Mouse (Mus musculus) forebrain, embryonic 16.5 days (tissue): ENCODE measurements around the gene Azin2. TPM values are rescaled to one million over a fixed set of nuclear protein-coding genes. Genes with fewer than 3 reads are reported as not detected.
A peak's percentile ranks its signal among the peaks of the same experiment; 100 is the strongest.

Experiments
- ATAC-seq: fragments of 200-750 bp; cut with Nextera tagmentation; 2 replicates; pipeline ENCODE4 v1.8.0; 2017; ENCODE audit warnings: mild to moderate bottlenecking, moderate library complexity
- H3K27ac ChIP-seq: fragments of 300-500 bp; sonication (generic); 2 replicates; pipeline ENCODE4 v1.5.1; 2014; ENCODE audit warnings: low read length, control low read depth
- H3K27me3 ChIP-seq: fragments of 300-500 bp; sonication (generic); replicated peaks from 2 replicates; pipeline ENCODE4 v1.6.1; 2014; ENCODE audit warnings: low read length; ENCODE audit not compliant: control insufficient read depth, insufficient read depth
- H3K36me3 ChIP-seq: fragments of 300-500 bp; sonication (generic); 2 replicates; pipeline ENCODE4 v1.6.1; 2014; ENCODE audit not compliant: control insufficient read depth, insufficient read depth
- H3K4me1 ChIP-seq: fragments of 300-500 bp; sonication (generic); replicated peaks from 2 replicates; pipeline ENCODE4 v1.6.1; 2014; ENCODE audit warnings: low read length; ENCODE audit not compliant: control insufficient read depth, insufficient read depth
- H3K4me2 ChIP-seq: fragments of 300-500 bp; sonication (generic); 2 replicates; pipeline ENCODE4 v1.6.1; 2014; ENCODE audit warnings: mild to moderate bottlenecking, low read length, control low read depth
- H3K4me3 ChIP-seq: fragments of 300-500 bp; sonication (generic); replicated peaks from 2 replicates; pipeline ENCODE4 v1.5.1; 2014; ENCODE audit warnings: mild to moderate bottlenecking, low read length, control low read depth
- H3K9ac ChIP-seq: fragments of 300-500 bp; sonication (generic); replicated peaks from 2 replicates; pipeline ENCODE4 v1.6.1; 2014; ENCODE audit warnings: low read depth, low read length, control low read depth
- H3K9me3 ChIP-seq: fragments of 300-500 bp; sonication (generic); 2 replicates; pipeline ENCODE4 v1.6.1; 2016; ENCODE audit warnings: low read length; ENCODE audit not compliant: control insufficient read depth
- WGBS: fragments of 180-500 bp; shearing (Covaris S2); extraction: QIAGEN DNeasy Blood & Tissue Kit; methylation state at CpG from one replicate; pipeline ENCODE4 v1.1.7; 2014; 5-methylcytosine and 5-hydroxymethylcytosine counted together
- polyA plus RNA-seq: library from polyadenylated mRNA; unstranded; fragments of >200 nt; fragmentation: Nextera tagmentation; extraction: Ambion mirVana; gene quantifications from 2 replicates; pipeline ENCODE4 v1.2.1, GENCODE M21; 2015

The Azin2 gene
- polyA plus RNA-seq, 1 experiment from 2014 or later = 10.3 TPM

- no peak overlapping the region for H3K4me3 ChIP-seq
- no peaks in the 10 kb centered on the region for H3K36me3 ChIP-seq
- H3K4me2 ChIP-seq = no peak overlapping the region
- no peak overlapping the region for H3K9ac ChIP-seq
- H3K4me1 ChIP-seq = peaks cover 16% of the 10 kb centered on the region
- no peaks in the 10 kb centered on the region for H3K27me3 ChIP-seq
- WGBS = 69% methylated on average over 18 of the region's 18 CpGs
- H3K27ac ChIP-seq = no peak overlapping the region
- ATAC-seq = no peak
- no peaks in the 10 kb centered on the region for H3K9me3 ChIP-seq
Measured at GRCm38 (mm10) chr4:128969607-128970416, 7.6 kb upstream of the Azin2 start.

- H3K4me1 ChIP-seq = peaks cover 16% of the 10 kb centered on the region
- H3K27me3 ChIP-seq = no peaks in the 10 kb centered on the region
Measured at GRCm38 (mm10) chr4:128969081-128969480, 6.8 kb upstream of the Azin2 start.

GRCm38 (mm10) chr4:128966751-128967150, 4.5 kb upstream of the Azin2 start:
- peak overlapping the region; percentile 25; the same call in 1 of the 2 replicates for H3K9ac ChIP-seq
- H3K4me3 ChIP-seq = no peak overlapping the region
- no peaks in the 10 kb centered on the region for H3K9me3 ChIP-seq
- H3K4me1 ChIP-seq = peaks cover 23% of the 10 kb centered on the region
- 5% methylated on average over 7 of the region's 7 CpGs for WGBS
- peak overlapping the region; percentile 81 for H3K27ac ChIP-seq
- no peaks in the 10 kb centered on the region for H3K27me3 ChIP-seq
- peak overlapping the region; percentile 23; the same call in 1 of the 2 replicates for H3K4me2 ChIP-seq
- ATAC-seq = peak; percentile 37
- no peaks in the 10 kb centered on the region for H3K36me3 ChIP-seq

More at GRCm38 (mm10) chr4:128969081-128969480, 6.8 kb upstream of the Azin2 start:
- 75% methylated on average over 5 of the region's 5 CpGs for WGBS
- H3K4me3 ChIP-seq = no peak overlapping the region
- no peak overlapping the region for H3K27ac ChIP-seq
- H3K9me3 ChIP-seq = no peaks in the 10 kb centered on the region
- ATAC-seq = no peak
- H3K9ac ChIP-seq = no peak overlapping the region
- no peak overlapping the region for H3K4me2 ChIP-seq
- no peaks in the 10 kb centered on the region for H3K36me3 ChIP-seq

DNA sequence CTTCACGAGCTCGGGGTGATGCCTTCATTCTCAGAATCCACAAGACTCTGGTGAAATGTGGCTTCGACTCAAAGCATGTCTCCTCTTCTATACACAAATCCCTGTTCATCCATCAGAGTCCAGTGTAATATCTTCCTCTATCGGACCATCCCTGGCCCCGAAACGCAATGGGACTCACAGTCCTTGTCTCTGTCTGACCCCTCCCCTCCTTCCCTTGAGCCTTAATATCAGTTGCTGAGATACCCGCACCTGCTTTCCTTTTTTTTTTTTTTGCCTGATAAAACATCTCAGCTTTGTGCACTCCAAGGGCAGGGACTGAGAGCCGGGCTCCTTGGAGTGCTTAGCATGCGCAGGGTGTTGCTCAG, 666 bp upstream of the Azin2 start:
- no peaks in the 10 kb centered on the region for H3K27me3 ChIP-seq
- ATAC-seq = no peak
- H3K9me3 ChIP-seq = no peaks in the 10 kb centered on the region
- H3K9ac ChIP-seq = peak overlapping the region; percentile 58
- peak overlapping the region; percentile 94 for H3K4me2 ChIP-seq
- WGBS = 4% methylated on average over 9 of the region's 9 CpGs
- peak overlapping the region; percentile 50 for H3K4me3 ChIP-seq
- H3K36me3 ChIP-seq = no peaks in the 10 kb centered on the region
- H3K27ac ChIP-seq = no peak overlapping the region
- peaks cover 36% of the 10 kb centered on the region for H3K4me1 ChIP-seq

DNA sequence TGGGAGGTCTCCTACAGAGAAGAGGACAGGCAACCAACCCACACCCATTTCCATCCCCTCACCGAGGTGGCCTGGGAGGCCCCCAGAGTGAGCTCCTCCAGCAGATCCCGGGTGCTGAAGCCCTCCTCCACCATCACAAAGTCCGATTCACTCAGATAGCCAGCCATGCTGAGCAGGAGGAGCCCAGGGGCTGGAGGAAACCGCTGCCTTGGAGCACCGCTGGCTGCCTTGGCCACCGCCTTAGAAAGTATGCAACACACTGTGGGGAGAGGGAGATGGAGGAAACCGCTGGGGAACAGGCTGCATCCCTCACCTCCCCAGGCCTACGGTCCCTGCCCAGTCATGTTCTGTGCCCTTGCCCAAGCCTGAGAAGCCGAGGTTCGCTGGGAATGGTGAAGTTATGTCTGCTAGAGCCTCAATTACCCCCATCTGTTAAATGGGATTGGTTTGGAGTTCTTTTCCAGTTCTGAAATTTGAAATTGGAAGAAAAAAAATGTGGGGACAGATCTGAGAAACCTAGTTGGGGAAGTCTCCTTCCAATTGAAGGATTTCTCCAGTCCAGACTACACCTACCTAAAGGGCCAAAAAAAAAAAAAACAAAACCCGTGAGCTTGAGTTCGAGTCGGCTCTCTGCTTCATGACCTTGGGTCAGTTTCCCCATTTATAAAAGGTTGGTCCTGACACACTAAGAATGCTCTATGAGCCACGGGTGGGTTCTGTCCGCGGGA, 777 bp downstream of the Azin2 start:
- no peaks in the 10 kb centered on the region for H3K36me3 ChIP-seq
- H3K27ac ChIP-seq = no peak overlapping the region
- no peak for ATAC-seq
- H3K9me3 ChIP-seq = no peaks in the 10 kb centered on the region
- H3K9ac ChIP-seq = peak overlapping the region; percentile 58
- peaks cover 28% of the 10 kb centered on the region for H3K4me1 ChIP-seq
- peak overlapping the region; percentile 94 for H3K4me2 ChIP-seq
- WGBS = 8% methylated on average over 16 of the region's 16 CpGs
- H3K4me3 ChIP-seq = peak overlapping the region; percentile 50
- H3K27me3 ChIP-seq = no peaks in the 10 kb centered on the region

GRCm38 (mm10) chr4:128959676-128960075, 2.6 kb downstream of the Azin2 start:
- H3K4me2 ChIP-seq = no peak overlapping the region
- 87% methylated on average over 17 of the region's 17 CpGs for WGBS
- H3K27me3 ChIP-seq = no peaks in the 10 kb centered on the region
- H3K36me3 ChIP-seq = no peaks in the 10 kb centered on the region
- H3K4me1 ChIP-seq = peaks cover 32% of the 10 kb centered on the region
- H3K27ac ChIP-seq = no peak overlapping the region
- no peak overlapping the region for H3K4me3 ChIP-seq
- ATAC-seq = no peak
- H3K9me3 ChIP-seq = no peaks in the 10 kb centered on the region
- H3K9ac ChIP-seq = no peak overlapping the region

DNA sequence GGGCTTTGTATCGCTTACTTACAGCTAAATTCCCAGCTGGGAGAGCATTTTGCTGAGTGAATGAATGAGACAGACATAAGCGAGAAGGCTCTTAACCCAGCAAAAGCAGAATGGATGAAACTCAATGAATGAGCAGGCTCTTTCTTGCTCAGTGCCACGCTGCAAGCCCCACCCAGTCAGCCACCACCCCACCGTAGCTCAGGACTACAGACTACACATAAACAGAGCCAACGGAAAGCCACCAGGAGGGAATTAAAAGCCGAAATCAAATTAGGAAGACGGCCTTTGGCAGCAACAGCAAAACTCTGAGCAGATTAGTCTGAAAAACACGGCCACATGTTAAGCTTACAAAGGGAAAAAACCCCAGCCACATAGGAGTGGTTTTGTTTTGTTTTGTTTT, 3.4 kb downstream of the Azin2 start:
- peaks cover 32% of the 10 kb centered on the region for H3K4me1 ChIP-seq

DNA sequence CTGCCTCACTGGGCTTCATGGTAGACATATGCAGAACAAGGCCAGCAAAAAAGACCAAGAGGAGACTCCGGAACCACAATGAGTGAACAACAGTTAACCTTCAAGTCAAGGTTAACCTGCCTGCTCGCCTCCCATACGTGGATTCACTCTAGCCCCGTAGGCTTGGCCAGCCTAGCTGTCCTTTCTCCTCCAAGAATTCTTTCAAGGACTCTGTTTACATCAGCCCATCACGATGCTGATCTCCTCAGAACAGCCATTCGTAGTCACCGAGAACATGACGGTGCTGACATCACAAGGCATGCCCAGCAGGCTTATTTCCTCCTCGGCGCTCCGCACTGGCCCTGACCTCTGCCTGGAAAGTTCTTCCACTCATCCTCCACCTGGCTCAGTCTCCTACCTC, 4.1 kb downstream of the Azin2 start:
- 84% methylated on average over 11 of the region's 11 CpGs for WGBS

More for the DNA sequence above, 3.4 kb downstream of the Azin2 start:
- H3K36me3 ChIP-seq = no peaks in the 10 kb centered on the region
- H3K27ac ChIP-seq = no peak overlapping the region
- no peaks in the 10 kb centered on the region for H3K27me3 ChIP-seq
- 15% methylated on average over 8 of the region's 8 CpGs for WGBS
- no peak overlapping the region for H3K4me3 ChIP-seq
- no peak overlapping the region for H3K4me2 ChIP-seq
- no peak for ATAC-seq
- no peaks in the 10 kb centered on the region for H3K9me3 ChIP-seq
- no peak overlapping the region for H3K9ac ChIP-seq

DNA sequence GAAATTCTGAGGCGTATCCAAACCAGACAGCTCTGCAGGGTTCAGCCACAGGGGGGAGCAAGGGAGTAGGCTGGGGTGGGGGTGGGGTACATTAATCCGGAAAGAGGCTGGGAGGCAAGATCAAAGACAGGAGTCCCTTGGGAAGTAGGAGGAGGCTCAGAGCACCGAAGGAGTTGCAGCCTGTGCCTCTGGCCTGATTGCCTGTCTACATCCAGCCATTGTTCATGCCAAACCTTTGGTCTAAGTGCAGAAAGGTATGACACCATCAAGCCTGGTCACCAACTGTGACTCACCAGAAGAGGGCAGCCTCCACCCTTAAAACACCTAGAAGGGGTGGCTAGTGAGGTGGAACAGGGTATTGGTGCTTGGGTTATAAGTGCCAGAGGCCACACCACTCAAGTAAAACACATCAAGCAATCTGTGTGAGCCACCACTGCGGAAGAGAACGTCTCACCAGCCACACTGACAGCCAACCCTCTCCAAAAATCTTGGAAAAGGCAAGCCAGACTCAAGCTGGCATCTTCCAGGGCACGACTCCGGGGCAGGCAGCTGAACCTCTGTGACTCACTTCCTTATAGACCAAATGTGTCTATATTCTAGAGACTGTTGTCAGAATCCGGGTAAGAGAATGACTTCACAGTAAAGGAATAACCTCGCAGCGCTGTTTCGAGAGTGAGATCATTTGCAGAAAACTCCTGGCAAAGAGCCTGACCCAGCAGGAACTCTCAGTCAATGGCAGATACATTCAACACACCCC, 4.9 kb downstream of the Azin2 start:
- WGBS = 27% methylated on average over 11 of the region's 11 CpGs
- no peak; the same call in 1 of the 2 replicates for ATAC-seq
- Histone ChIP-seq H3K4me1 (peaks cover 27% of the 10 kb centered on the region), H3K9ac (no peak overlapping the region), H3K27me3 (no peaks in the 10 kb centered on the region), H3K4me2 (no peak overlapping the region), H3K4me3 (no peak overlapping the region), H3K27ac (no peak overlapping the region), H3K36me3 (no peaks in the 10 kb centered on the region), H3K9me3 (no peaks in the 10 kb centered on the region)

More for the DNA sequence above, 4.1 kb downstream of the Azin2 start:
- ATAC-seq = no peak
- H3K9ac ChIP-seq = no peak overlapping the region
- H3K27me3 ChIP-seq = no peaks in the 10 kb centered on the region
- H3K4me2 ChIP-seq = no peak overlapping the region
- no peak overlapping the region for H3K27ac ChIP-seq
- no peaks in the 10 kb centered on the region for H3K36me3 ChIP-seq
- H3K4me1 ChIP-seq = peaks cover 31% of the 10 kb centered on the region
- no peak overlapping the region for H3K4me3 ChIP-seq
- H3K9me3 ChIP-seq = no peaks in the 10 kb centered on the region
